Mouse (Mus musculus) kidney, adult 2 months (tissue): ENCODE measurements around the gene Szrd1.

Experiments used
- CTCF ChIP-seq: fragments of 200-500 bp; conservative IDR thresholded peaks from 2 replicates; pipeline ENCODE4 v1.5.1; 2011; ENCODE audit warnings: low read depth, mild to moderate bottlenecking, control low read depth, low read length, moderate library complexity, mixed read lengths; ENCODE audit not compliant: insufficient read depth, insufficient read length
- POLR2A ChIP-seq: fragments of 200-500 bp; IDR thresholded peaks from one replicate; pipeline ENCODE4 v1.6.1; 2011; ENCODE audit warnings: low read depth, low read length, control low read depth

DNA sequence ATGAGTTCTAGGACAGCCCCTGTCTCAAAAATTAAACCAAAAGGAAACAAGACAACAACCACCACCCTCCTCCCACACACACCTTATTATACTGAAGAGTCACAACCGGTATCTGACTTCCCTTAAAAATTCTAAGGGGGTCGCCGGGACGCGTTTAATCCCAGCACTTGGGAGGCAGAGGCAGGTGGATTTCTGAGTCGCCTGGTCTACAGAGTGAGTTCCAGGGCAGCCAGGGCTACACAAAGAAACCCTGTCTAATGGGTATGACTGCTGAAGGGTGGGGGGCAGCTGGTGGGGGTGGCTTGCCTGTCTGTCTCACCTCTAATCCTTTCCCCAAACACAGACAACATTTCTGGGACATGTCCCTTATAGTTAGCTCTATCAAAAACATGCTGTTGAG lies 1.4 kb upstream of the Szrd1 start:
- TF ChIP-seq CTCF (no peak), POLR2A (no peak)
